Mouse (Mus musculus): Measurements from ENCODE around the gene Yes1.

DNA sequence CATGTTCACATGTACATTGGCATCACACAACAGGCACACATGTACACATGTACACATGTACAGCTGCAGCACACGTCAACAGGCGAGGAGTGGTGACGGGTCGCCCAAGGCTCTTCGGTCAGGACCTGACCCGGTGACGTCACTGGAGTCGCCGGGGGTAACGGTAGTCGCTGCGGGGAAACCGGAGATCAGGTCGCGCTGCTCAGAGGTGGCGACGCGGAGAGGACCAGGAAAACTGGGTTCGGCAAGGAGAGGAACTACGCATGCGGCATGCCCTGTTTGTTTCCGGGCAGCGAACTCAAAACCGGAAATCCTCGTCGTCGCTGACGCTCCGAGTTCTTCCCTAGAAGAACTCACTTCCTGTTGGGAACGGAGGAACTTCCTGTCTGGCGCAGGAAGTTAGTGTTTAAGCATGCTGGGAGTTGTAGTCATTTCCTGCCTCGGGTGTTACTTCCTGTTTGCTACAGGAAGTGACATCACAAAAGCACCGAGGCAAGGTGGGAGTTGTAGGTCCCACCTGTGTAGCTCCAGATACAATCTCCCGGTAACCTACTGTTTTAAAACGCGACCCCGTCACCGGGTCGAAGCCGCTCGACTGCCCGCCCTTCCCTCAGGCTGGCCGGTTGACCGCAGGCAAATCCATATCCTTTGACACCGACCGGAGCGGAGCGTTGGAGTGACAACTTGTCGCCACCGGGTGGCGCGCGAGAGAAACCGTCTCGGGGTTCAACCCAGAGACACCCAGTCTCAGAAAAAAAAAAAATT, 102.9 kb downstream of the Yes1 start:
- TF ChIP-seq POLR2A (IDR thresholded peaks at IDR 0.05; ENCODE audit: low read depth, low read length) (peak; percentile 87), CTCF (IDR thresholded peaks at IDR 0.05; ENCODE audit: borderline replicate concordance, insufficient read depth, low read length) (peak; percentile 59; the same call in 1 of the 2 replicates)

Measured in embryonic fibroblast, embryonic 13.5 days (primary cell).